Mouse (Mus musculus) 3134 (cell line): ENCODE measurements around the gene Hoxd10.

Experiments used
- DNase-seq: peaks from one replicate; pipeline ENCODE4 v3.0.0-alpha.2; 2011; ENCODE audit warnings: low spot score; ENCODE audit not compliant: insufficient read length; ENCODE audit errors: extremely low read depth

Gene Hoxd10

GRCm38 (mm10) chr2:74727640-74728302, 36.0 kb downstream of the Hoxd10 start:
- DNase-seq, result peak; percentile 62

- DNase-seq, result no peak
Observed at GRCm38 (mm10) chr2:74728303-74728680, 36.6 kb downstream of the Hoxd10 start.

DNA sequence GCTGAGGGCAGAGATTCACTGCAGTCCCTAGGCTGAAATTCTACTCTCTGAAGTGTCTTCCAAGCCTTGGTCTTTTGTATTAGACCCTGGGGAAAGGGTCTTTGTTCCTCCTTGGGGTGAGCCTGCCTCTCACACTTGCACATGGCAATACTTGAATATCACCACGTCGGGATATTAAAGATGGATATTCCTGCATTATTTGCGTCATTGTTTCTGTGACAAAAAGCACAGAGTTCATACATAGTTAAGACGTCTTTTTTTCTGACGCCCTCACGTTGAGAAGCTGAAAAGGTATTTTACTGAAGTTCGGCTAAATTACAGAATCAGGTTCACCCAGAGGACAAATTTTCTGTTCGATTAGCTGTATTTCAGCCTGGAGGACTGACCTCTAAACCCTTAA, 38.6 kb downstream of the Hoxd10 start:
- no peak for DNase-seq

DNA sequence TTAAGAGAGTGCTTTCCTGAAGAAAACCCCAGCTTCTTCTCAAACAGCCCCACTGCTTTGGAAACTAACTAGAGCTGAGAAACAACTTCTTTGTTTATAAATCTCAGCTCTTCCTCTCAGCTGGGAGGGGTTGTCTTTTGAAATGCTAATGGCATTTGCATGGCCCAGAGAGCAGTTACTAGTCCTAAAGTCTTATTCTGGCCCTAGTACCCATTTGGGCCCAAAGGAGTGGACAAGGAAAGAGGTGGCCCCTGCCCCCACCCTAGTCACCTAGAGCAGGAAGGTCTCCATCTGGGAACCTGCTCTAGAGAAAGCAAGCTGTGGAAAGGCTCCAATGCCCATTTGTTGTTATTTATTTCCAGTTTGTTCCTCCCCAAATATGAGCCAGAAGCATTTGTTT, 39.3 kb downstream of the Hoxd10 start:
- no peak for DNase-seq

GRCm38 (mm10) chr2:74731799-74732512, 40.2 kb downstream of the Hoxd10 start:
- no peak for DNase-seq

- DNase-seq, result no peak
Observed at GRCm38 (mm10) chr2:74732513-74733316, 41.0 kb downstream of the Hoxd10 start.

- DNase-seq, result no peak
Observed at GRCm38 (mm10) chr2:74733317-74733661, 41.6 kb downstream of the Hoxd10 start.

DNA sequence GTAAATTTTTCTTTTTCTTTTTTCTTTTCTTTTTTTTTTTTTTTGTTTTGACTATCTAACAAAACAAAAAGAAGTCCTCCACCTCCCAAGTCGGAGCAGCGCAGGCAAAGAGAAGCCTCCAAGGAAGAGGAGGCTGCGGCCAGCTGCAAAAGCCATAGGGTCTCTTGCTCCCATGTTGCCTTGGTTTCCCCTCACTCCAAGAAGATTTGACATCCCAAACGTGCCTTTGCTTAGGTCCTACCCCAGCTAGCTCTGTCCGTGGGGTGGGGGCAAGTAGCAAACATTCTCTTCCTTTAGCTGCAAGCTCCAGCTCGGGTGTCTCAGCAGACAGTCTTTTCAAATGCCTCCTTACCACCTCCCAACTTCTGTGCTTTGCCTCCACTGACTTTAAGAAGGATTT, 42.0 kb downstream of the Hoxd10 start:
- no peak for DNase-seq

DNA sequence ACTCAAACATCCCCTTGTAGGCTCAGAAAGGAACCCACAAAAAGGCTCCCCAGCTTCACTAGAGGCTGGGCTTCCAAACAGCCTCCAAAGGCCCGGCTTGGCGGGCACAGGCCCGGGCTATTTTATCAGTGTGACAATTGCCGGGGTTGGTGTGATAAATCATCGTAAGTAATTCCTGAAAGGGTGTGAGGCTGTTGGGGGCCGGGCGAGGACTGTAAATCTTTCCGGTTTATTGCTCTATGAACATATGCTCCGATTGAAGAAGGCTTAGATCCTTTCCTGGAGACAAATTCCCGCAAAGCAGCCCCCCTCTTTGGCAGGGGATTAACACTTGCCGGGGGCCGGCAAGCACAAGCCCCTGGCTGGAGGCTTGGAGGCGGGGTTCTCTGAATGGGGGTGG, 42.7 kb downstream of the Hoxd10 start:
- no peak for DNase-seq

DNA sequence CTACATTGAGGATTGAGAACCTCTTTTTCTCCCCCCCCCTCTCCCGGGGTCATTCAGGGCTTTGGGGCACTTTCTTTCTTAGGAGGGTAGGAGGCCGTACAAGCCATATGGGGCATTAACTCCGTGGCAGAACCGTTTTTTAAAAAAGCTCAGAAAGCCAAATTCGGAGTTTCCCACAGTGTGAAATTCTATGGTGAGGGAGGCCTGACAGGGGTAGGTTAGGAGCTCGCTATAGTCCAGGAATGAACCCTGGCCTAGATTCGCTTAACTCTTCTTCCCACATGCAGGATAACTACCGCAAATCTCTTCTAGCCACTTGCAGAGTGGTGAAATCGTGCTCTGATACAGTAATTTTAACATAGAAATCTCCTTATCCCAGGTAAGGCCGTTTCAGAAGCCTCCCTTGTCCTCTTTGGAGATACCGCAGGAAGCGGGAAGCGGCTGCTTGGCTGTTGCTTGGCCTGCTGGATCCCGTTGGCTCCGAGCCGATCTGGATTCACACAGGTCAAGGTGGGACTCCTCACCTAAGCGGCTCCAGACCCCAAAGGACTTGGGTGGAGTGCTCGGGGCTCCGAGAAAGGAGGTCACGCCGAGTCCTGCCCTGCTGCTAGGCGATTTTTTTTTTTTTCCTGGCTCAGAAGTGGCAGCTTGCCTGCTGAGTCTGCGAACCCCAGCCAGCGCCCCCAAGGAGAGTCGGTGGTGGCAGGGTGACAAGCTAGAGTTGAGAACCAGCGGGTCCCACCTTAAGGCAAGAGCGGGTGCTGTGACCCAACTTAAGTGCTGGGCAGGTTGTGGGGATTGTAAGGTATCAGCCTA, 43.5 kb downstream of the Hoxd10 start:
- no peak for DNase-seq

DNA sequence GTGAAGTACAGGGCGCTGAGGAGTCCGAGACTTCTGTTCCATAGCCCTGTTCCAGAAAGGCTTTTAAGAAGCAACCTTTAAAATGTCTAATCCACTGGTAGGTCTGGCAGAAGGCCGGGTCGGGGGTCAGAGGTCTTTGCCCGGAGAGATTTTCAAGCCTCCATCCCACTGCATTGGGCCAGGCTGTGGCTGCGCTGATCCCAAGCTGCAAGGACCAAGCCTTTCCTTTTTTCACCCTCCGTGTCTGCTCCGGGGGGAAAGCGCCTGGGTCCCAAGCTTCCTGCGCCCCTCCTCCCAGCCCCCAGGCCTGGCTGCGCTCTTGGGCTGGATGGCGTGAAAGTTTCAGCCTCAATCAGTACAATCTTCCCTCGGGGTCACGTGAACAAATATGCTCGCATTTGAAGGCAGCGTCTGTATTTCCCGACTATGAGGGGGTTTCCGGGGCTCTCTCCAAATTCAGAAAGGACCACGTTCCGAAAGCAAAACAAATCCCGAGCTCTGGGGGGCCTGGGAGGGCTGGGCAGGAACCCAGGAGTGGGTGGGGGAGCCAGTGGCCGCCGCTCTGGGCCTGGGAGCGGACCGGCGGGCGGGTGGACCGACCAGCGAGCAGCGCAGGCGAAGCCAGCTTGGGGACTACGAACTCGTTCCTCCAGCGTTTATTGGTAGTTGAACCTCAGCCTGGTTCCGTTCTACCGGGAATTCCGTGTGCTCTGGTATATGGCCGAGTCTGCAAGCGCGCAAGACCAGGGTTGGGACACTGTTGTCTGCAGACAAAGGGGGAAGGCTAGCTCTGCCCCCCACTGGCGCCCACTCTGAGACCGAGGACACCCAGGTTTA, 44.3 kb downstream of the Hoxd10 start:
- DNase-seq, result no peak

DNA sequence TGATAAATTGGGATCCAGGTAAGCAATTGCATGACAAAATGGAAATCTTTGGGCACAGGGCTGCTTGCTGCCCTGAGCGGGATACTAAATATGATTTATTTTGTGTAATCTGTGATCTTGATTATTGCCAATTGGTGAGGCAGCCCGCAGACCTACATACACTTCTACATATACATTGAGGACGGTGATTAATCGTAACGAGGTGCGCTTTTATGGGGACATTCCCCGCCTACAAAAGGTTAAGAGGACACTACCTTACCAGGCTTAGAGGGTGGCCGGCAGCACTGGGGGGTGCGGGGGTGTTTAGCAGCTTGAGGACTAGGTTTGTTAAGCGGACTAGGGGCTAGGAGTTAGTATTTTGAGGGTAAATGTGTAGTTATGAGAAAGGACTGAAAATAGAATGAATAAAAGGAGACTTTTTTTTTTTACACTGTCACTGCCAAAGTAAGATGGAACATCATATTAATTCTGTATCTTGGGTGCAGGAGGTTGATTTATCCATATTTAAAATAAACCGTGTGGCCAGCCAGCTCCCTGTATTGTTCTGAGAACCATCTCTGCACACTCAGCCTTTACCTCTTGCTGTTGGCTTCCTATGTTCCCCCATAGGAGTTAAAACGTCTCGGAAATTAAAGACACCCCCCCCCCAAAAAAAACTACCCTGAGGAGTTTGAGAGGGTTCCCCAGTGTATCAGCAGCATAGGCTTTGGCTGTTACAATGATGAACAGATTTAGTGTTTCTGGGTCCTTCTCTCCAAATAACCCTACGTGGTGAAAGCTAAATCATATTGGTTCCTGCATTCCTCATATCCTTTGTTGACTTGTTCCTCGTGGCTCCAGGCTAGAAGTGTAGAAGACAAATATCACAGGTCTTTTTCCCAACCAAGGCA, 45.2 kb downstream of the Hoxd10 start:
- no peak for DNase-seq

DNA sequence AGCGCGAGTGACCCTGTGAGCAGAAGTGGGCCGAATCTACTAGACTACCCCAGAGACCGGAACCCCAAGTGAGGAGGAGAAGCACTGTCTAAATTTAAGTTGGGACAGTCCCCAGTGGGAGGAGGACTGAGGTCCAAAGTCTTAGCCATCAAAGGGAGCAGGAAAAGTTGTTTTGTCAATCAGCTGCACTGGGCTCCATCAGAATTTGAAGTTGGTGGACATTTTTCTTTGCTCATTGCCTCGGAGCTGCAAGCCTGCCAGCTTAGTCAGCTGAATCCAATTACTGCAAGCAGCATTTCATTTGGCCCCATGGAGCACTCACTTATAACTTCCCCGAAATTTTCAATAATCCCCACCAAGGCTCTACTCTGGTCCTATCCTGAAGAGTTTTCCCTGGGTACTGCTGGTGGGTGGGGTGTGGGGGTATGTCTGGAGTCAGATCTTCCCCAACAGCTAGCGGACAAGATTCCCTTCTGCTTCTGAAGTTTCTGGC, 45.9 kb downstream of the Hoxd10 start:
- no peak for DNase-seq

- DNase-seq, result no peak
Observed at GRCm38 (mm10) chr2:74738623-74739475, 47.1 kb downstream of the Hoxd10 start.

DNA sequence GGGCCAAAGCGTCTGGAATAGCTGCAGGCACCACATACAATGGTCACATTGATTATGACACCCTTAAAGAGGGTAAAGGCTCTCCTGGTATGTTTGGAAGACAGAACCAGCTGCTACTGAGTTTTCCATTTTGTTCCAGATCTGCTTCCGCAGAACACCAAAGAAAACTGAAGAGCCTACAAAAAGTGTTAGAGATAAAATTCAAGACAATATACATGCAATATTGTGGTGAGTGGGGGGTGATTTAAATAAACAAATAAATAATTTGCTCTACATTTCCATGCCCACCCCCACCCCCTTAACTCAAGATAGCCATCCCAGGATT, 47.7 kb downstream of the Hoxd10 start:
- DNase-seq, result no peak

- DNase-seq, result no peak
Observed at GRCm38 (mm10) chr2:74739869-74740268, 48.1 kb downstream of the Hoxd10 start.

DNA sequence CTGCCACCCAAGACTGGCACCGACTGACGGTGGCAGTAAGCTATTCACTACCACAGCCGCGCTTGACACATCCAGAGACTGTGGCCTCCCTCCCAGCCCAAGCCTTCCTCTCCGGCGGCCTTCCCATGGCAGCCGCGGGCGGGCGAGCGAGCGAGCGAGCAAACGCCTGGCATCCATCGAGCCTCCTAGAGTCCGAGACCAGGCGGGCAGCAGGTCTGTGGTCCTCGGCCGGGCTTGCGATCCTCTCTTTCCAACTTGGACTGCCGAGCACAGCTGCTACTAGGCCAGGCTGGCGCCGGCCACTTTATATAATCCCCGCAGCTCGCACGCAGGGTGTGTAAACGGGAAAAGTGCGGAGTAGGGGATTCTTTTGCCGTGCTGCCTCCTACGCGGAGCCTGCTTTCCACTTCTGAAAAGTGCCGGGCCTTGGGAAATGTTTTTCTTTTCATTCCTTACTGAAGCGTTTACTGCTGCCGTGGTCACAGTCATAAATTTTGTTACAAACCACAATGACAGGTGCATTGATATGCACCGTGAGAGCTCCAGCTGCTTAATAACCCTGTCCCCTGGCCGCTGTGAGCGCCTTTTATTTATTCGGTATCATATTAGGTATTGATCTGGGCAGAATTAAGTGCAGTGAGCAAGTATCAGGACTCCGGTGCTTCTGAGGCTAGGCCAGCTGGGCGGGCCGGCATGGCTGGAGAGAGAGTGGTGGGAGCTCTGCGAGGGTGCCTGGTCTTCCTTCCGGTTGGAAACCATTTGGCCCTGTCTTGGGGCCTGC, 48.8 kb downstream of the Hoxd10 start:
- no peak for DNase-seq
